ENCODE assay signal across 26 mouse cellular contexts in the genomic region with DNA sequence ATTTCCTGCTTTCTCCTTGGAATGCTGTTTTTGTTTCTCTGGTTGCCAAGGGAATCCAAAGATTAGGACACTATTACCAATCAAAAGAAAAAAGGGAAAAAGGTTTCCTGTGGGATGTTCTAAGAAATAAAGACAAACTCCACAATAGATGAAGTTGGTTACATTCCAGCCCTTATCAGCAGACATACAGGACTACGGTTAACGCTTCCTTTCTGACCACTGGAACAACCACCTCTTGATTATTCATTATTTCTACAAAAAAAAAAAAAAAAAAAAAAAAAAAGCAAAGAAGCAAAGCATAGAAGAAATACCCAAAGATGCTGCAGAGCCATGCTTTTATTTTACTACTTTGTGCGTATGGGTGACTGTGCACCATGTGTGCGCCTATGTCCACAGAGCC. TPM values are rescaled to one million over a fixed set of nuclear protein-coding genes. Genes with fewer than 3 reads are reported as not detected.
DNase-seq lines count a peak whose midpoint lies in the region; ATAC-seq and TF ChIP-seq lines count a peak whose summit lies in the region.
"Had no signal": no experiment of that assay in that cellular context is flagged by ENCODE, and none has a peak within 500 bp of the region (broad histone marks: within the 10 kb centered on the region; RNA-seq: fewer than 3 reads in every experiment).

No protein-coding gene starts in this region.

- WGBS in liver, embryonic 11.5 days, result 58% methylated on average over 4 of the region's 4 CpGs
- WGBS in liver, embryonic 12.5 days (ENCODE audit: insufficient replicate concordance), result 46% methylated on average over 4 of the region's 4 CpGs
- WGBS in liver, postnatal 0 days (ENCODE audit: insufficient replicate concordance), result 47% methylated on average over 4 of the region's 4 CpGs
- WGBS in forebrain, embryonic 11.5 days, result 96% methylated on average over 4 of the region's 4 CpGs

- H3K36me3 ChIP-seq in liver, embryonic 11.5 days (ENCODE audit: control insufficient read depth, insufficient read depth, low read length), result no peaks in the 10 kb centered on the region
- H3K36me3 ChIP-seq in ES-E14 (ENCODE audit: control insufficient read depth, insufficient read depth, low read length, poor library complexity, severe bottlenecking), result no peaks in the 10 kb centered on the region
- no peaks in the 10 kb centered on the region for H3K36me3 ChIP-seq in liver, embryonic 12.5 days
- no peaks in the 10 kb centered on the region for H3K36me3 ChIP-seq in liver, postnatal 0 days (replicated peaks; ENCODE audit: insufficient read depth, low read length)
- no peaks in the 10 kb centered on the region for H3K36me3 ChIP-seq in forebrain, embryonic 11.5 days (ENCODE audit: control insufficient read depth, insufficient read depth, low read length)
- H3K36me3 ChIP-seq: heart, embryonic 12.5 days; heart, embryonic 15.5 days; hindbrain, embryonic 13.5 days had no signal

- DNase-seq in liver, embryonic 11.5 days (ENCODE audit: low spot score), result no peak
- DNase-seq in liver (no peak), ES-E14 (ENCODE audit: low read depth, low spot score) (no peak)
- DNase-seq in liver, postnatal 0 days, result no peak
- no peak for DNase-seq in heart, postnatal 10 days
- DNase-seq in forebrain, embryonic 11.5 days (ENCODE audit: low spot score), result no peak
- DNase-seq in lung, adult 18-20 months, result no peak
- DNase-seq: adrenal gland, postnatal 10 days; adrenal gland, postnatal 36 days; cerebellum, adult 18-20 months; cerebellum, adult 9-10 months; cerebellum, postnatal 14 days; forebrain, postnatal 0 days; gastrocnemius, adult 2 months; gastrocnemius, postnatal 25 days; heart, adult 18-20 months; heart, postnatal 36 days had no signal

- H3K27me3 ChIP-seq in liver, embryonic 11.5 days (replicated peaks; ENCODE audit: control insufficient read depth, insufficient read depth, low read length), result no peaks in the 10 kb centered on the region
- H3K27me3 ChIP-seq in liver, embryonic 12.5 days (replicated peaks), result no peaks in the 10 kb centered on the region
- H3K27me3 ChIP-seq in liver, postnatal 0 days (ENCODE audit: insufficient read depth, low read length), result no peaks in the 10 kb centered on the region
- no peaks in the 10 kb centered on the region for H3K27me3 ChIP-seq in forebrain, embryonic 11.5 days (ENCODE audit: control insufficient read depth, insufficient read depth, low read length)
- H3K27me3 ChIP-seq: heart, embryonic 12.5 days; heart, embryonic 15.5 days; hindbrain, embryonic 13.5 days; Patski had no signal

- peak overlapping the region; percentile 45; the same call in 1 of the 2 replicates for H3K27ac ChIP-seq in liver, embryonic 11.5 days (ENCODE audit: low read depth, low read length)
- H3K27ac ChIP-seq in ES-E14 (ENCODE audit: insufficient read depth, low read depth, low read length, poor library complexity, severe bottlenecking), result no peak overlapping the region
- H3K27ac ChIP-seq in liver, embryonic 12.5 days, result peak overlapping the region; percentile 61; the same call in 1 of the 2 replicates
- peak overlapping the region; percentile 29; the same call in 1 of the 2 replicates for H3K27ac ChIP-seq in liver, postnatal 0 days (ENCODE audit: low read depth)
- no peak overlapping the region for H3K27ac ChIP-seq in forebrain, embryonic 11.5 days (ENCODE audit: low read depth, low read length)
- H3K27ac ChIP-seq: forebrain, embryonic 10.5 days; heart, embryonic 15.5 days; hindbrain, embryonic 10.5 days; hindbrain, embryonic 13.5 days had no signal

- in situ Hi-C loops in ES-E14 (cut with MboI; ENCODE audit: low sequenced_read_pairs in 2 of 2, unreplicated experiment in 2 of 2), result no loop called here

- TF ChIP-seq EP300 in liver, postnatal 0 days (IDR thresholded peaks at IDR 0.05; ENCODE audit: low read depth), result peak; percentile 73

- no peak overlapping the region for H3K9ac ChIP-seq in liver, embryonic 11.5 days (ENCODE audit: low read depth, low read length)
- no peak overlapping the region for H3K9ac ChIP-seq in ES-E14 (ENCODE audit: insufficient read depth, low read depth, low read length, poor library complexity, severe bottlenecking)
- no peak overlapping the region for H3K9ac ChIP-seq in liver, embryonic 12.5 days
- no peak overlapping the region for H3K9ac ChIP-seq in liver, postnatal 0 days (replicated peaks)
- no peak overlapping the region for H3K9ac ChIP-seq in forebrain, embryonic 11.5 days (ENCODE audit: low read length)
- H3K9ac ChIP-seq: forebrain, postnatal 0 days; heart, embryonic 12.5 days; heart, embryonic 15.5 days; hindbrain, embryonic 13.5 days had no signal

- H3K4me2 ChIP-seq in liver, embryonic 11.5 days, result peak overlapping the region; percentile 30; the same call in 1 of the 2 replicates
- H3K4me2 ChIP-seq in liver, embryonic 12.5 days, result no peak overlapping the region
- H3K4me2 ChIP-seq in liver, postnatal 0 days (ENCODE audit: low read depth, low read length), result no peak overlapping the region
- H3K4me2 ChIP-seq in forebrain, embryonic 11.5 days (ENCODE audit: low read depth, low read length, severe bottlenecking), result no peak overlapping the region
- H3K4me2 ChIP-seq: heart, embryonic 12.5 days; heart, embryonic 15.5 days; hindbrain, embryonic 13.5 days had no signal

- TF ChIP-seq CTCF in liver, postnatal 0 days (IDR thresholded peaks at IDR 0.05; ENCODE audit: low read depth), result no peak

- peaks cover 62% of the 10 kb centered on the region for H3K4me1 ChIP-seq in liver, embryonic 11.5 days (replicated peaks; ENCODE audit: control insufficient read depth, insufficient read depth, low read length)
- H3K4me1 ChIP-seq in ES-E14 (ENCODE audit: control insufficient read depth in 2 of 2, insufficient read depth in 2 of 2, low read length in 2 of 2, poor library complexity in 1 of 2), result peaks cover 4 to 5% of the 10 kb centered on the region in 2 experiments; a peak in 2 of 4 replicates
- peaks cover 80% of the 10 kb centered on the region for H3K4me1 ChIP-seq in liver, embryonic 12.5 days
- H3K4me1 ChIP-seq in liver, postnatal 0 days (ENCODE audit: insufficient read depth), result peaks cover 62% of the 10 kb centered on the region
- H3K4me1 ChIP-seq in forebrain, embryonic 11.5 days (replicated peaks; ENCODE audit: control insufficient read depth, insufficient read depth, low read length), result no peaks in the 10 kb centered on the region

- H3K4me3 ChIP-seq in liver, embryonic 11.5 days (ENCODE audit: low read depth, low read length), result no peak overlapping the region
- no peak overlapping the region for H3K4me3 ChIP-seq in ES-E14 (ENCODE audit: insufficient read depth in 1 of 2, low read depth in 1 of 2, low read length in 2 of 2, poor library complexity in 1 of 2, severe bottlenecking in 1 of 2)
- no peak overlapping the region for H3K4me3 ChIP-seq in liver, embryonic 12.5 days
- no peak overlapping the region for H3K4me3 ChIP-seq in liver, postnatal 0 days (ENCODE audit: low read depth, low read length)
- no peak overlapping the region for H3K4me3 ChIP-seq in forebrain, embryonic 11.5 days (ENCODE audit: low read depth, low read length)
- H3K4me3 ChIP-seq: forebrain, embryonic 10.5 days; gastrocnemius, adult 2 months; heart, embryonic 12.5 days; heart, embryonic 15.5 days; hindbrain, embryonic 10.5 days; hindbrain, embryonic 13.5 days had no signal

- ATAC-seq in liver, embryonic 11.5 days (replicated peaks; ENCODE audit: low FRiP score), result no peak
- ATAC-seq in liver, embryonic 12.5 days, result no peak
- ATAC-seq in liver, postnatal 0 days, result no peak
- no peak for ATAC-seq in forebrain, embryonic 11.5 days (replicated peaks; ENCODE audit: low FRiP score)
- ATAC-seq: forebrain, embryonic 14.5 days; forebrain, postnatal 0 days; hindbrain, embryonic 16.5 days; Patski had no signal

- intact Hi-C loops in heart, postnatal 10 days (cut with DNase I), result no loop called here

- no peaks in the 10 kb centered on the region for H3K9me3 ChIP-seq in liver, embryonic 11.5 days (ENCODE audit: control insufficient read depth, low read length)
- no peaks in the 10 kb centered on the region for H3K9me3 ChIP-seq in ES-E14 (ENCODE audit: control insufficient read depth, insufficient read depth, low read depth, low read length)
- no peaks in the 10 kb centered on the region for H3K9me3 ChIP-seq in liver, embryonic 12.5 days (replicated peaks)
- H3K9me3 ChIP-seq in liver, postnatal 0 days (ENCODE audit: low read length), result no peaks in the 10 kb centered on the region
- H3K9me3 ChIP-seq in forebrain, embryonic 11.5 days (ENCODE audit: control insufficient read depth, low read length), result no peaks in the 10 kb centered on the region
- H3K9me3 ChIP-seq: forebrain, embryonic 10.5 days; heart, embryonic 12.5 days; heart, embryonic 15.5 days; hindbrain, embryonic 10.5 days; hindbrain, embryonic 13.5 days had no signal

RNA-seq across cellular contexts. Expression of a gene that starts 28.4 kb away (rescaled TPM):
- polyA plus RNA-seq in liver, embryonic 11.5 days (2014; fragmentation: Nextera tagmentation; extraction: Ambion mirVana), result 13.9 and 17.3 TPM in 2 replicates
- 8.9 and 11.7 TPM in 2 replicates for total RNA-seq in ES-E14 (2012; rRNA removed)
- 6.0 and 6.7 TPM in 2 replicates for polyA plus RNA-seq in liver, embryonic 12.5 days (2016; fragmentation: Nextera tagmentation; extraction: Ambion mirVana)
- 5.9 and 7.5 TPM in 2 replicates for polyA plus RNA-seq in liver, postnatal 0 days (2015; fragmentation: Nextera tagmentation; extraction: Ambion mirVana)
- total RNA-seq in heart, postnatal 10 days (2021), result 10 to 100 TPM; 15.0 to 17.0 TPM
- 31.3 and 34.4 TPM in 2 replicates for polyA plus RNA-seq in forebrain, embryonic 11.5 days (2014; fragmentation: Nextera tagmentation; extraction: Ambion mirVana)

RNA-seq across cellular contexts. Expression of a gene that starts 42.6 kb away (rescaled TPM):
- polyA plus RNA-seq in liver, embryonic 11.5 days (2014; fragmentation: Nextera tagmentation; extraction: Ambion mirVana), result 53.8 and 57.6 TPM in 2 replicates
- 74.4 and 78.2 TPM in 2 replicates for total RNA-seq in ES-E14 (2012; rRNA removed)
- 45.4 and 47.6 TPM in 2 replicates for polyA plus RNA-seq in liver, embryonic 12.5 days (2016; fragmentation: Nextera tagmentation; extraction: Ambion mirVana)
- 15.3 and 18.9 TPM in 2 replicates for polyA plus RNA-seq in liver, postnatal 0 days (2015; fragmentation: Nextera tagmentation; extraction: Ambion mirVana)
- 10 to 100 TPM; 17.5 to 21.0 TPM for total RNA-seq in heart, postnatal 10 days (2021)
- 77.7 and 79.6 TPM in 2 replicates for polyA plus RNA-seq in forebrain, embryonic 11.5 days (2014; fragmentation: Nextera tagmentation; extraction: Ambion mirVana)

RNA-seq across cellular contexts. Expression of a gene that starts 42.6 kb away (rescaled TPM):
- 39.0 and 40.8 TPM in 2 replicates for polyA plus RNA-seq in liver, embryonic 11.5 days (2014; fragmentation: Nextera tagmentation; extraction: Ambion mirVana)
- total RNA-seq in ES-E14 (2012; rRNA removed), result 29.6 and 33.5 TPM in 2 replicates
- 23.2 and 25.5 TPM in 2 replicates for polyA plus RNA-seq in liver, embryonic 12.5 days (2016; fragmentation: Nextera tagmentation; extraction: Ambion mirVana)
- polyA plus RNA-seq in liver, postnatal 0 days (2015; fragmentation: Nextera tagmentation; extraction: Ambion mirVana), result 9.3 and 10.6 TPM in 2 replicates
- total RNA-seq in heart, postnatal 10 days (2021), result 10 to 100 TPM; 22.8 to 23.6 TPM
- polyA plus RNA-seq in forebrain, embryonic 11.5 days (2014; fragmentation: Nextera tagmentation; extraction: Ambion mirVana), result 39.4 and 41.8 TPM in 2 replicates

RNA-seq across cellular contexts. Expression of a gene that starts 53.7 kb away (rescaled TPM):
- 13.1 and 14.3 TPM in 2 replicates for polyA plus RNA-seq in liver, embryonic 11.5 days (2014; fragmentation: Nextera tagmentation; extraction: Ambion mirVana)
- 15.3 and 25.4 TPM in 2 replicates for total RNA-seq in ES-E14 (2012; rRNA removed)
- 12.2 and 13.7 TPM in 2 replicates for polyA plus RNA-seq in liver, embryonic 12.5 days (2016; fragmentation: Nextera tagmentation; extraction: Ambion mirVana)
- polyA plus RNA-seq in liver, postnatal 0 days (2015; fragmentation: Nextera tagmentation; extraction: Ambion mirVana), result 4.9 and 5.4 TPM in 2 replicates
- 1 to 10 TPM; 4.5 to 5.4 TPM for total RNA-seq in heart, postnatal 10 days (2021)
- 7.6 and 9.6 TPM in 2 replicates for polyA plus RNA-seq in forebrain, embryonic 11.5 days (2014; fragmentation: Nextera tagmentation; extraction: Ambion mirVana)

RNA-seq across cellular contexts. Expression of a gene that starts 53.7 kb away (rescaled TPM):
- 52.5 and 57.5 TPM in 2 replicates for polyA plus RNA-seq in liver, embryonic 11.5 days (2014; fragmentation: Nextera tagmentation; extraction: Ambion mirVana)
- total RNA-seq in ES-E14 (2012; rRNA removed), result 75.6 and 78.6 TPM in 2 replicates
- 62.6 and 67.1 TPM in 2 replicates for polyA plus RNA-seq in liver, embryonic 12.5 days (2016; fragmentation: Nextera tagmentation; extraction: Ambion mirVana)
- polyA plus RNA-seq in liver, postnatal 0 days (2015; fragmentation: Nextera tagmentation; extraction: Ambion mirVana), result 38.2 and 40.3 TPM in 2 replicates
- total RNA-seq in heart, postnatal 10 days (2021), result 1 to 10 TPM; 9.1 to 9.4 TPM
- 7.1 and 9.9 TPM in 2 replicates for polyA plus RNA-seq in forebrain, embryonic 11.5 days (2014; fragmentation: Nextera tagmentation; extraction: Ambion mirVana)

Comparison
In these comparisons a context has a peak if more than half of its experiments do, and no peak if none do; other contexts are left out.
1. H3K27ac ChIP-seq: peak in liver, embryonic 11.5 days (single experiment), liver, embryonic 12.5 days (single experiment) and liver, postnatal 0 days (single experiment); none in ES-E14 (single experiment) and forebrain, embryonic 11.5 days (single experiment).